Mouse (Mus musculus): ENCODE results near the gene Chd2. TPM values are rescaled to one million over a fixed set of nuclear protein-coding genes. Genes with fewer than 3 reads are reported as not detected.

Chd2 gene
- polyA plus RNA-seq, 1 experiment from 2014 or later = 44.7 TPM

DNA sequence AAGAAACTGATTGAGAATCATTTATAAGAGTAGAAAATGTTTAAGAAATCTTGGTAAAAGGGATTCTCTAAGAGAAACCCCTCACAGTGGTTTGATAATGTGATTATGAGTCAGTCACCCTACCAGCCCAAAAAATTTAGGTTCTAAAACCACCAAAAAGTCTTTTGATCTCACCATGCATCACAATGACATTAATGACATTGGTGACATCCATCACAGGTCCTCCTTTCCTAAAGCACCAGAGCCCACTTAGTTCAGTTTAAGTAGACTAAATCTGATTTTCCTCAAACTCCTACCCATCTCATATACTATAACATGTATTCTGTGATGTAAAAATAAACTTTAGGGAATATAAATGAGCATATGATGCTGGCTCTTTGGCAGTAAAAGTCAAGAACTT is 9.7 kb upstream of the Chd2 start:
- Histone ChIP-seq H3K4me1 (ENCODE audit: control insufficient read depth, insufficient read depth, low read length) (peaks cover 3% of the 10 kb centered on the region; the same call in 1 of the 2 replicates), H3K9me3 (ENCODE audit: control insufficient read depth, low read length) (no peaks in the 10 kb centered on the region), H3K4me2 (ENCODE audit: low read depth) (no peak overlapping the region), H3K4me3 (ENCODE audit: low read depth, low read length) (no peak overlapping the region), H3K36me3 (ENCODE audit: control insufficient read depth, insufficient read depth, low read length) (peaks cover 8% of the 10 kb centered on the region), H3K27me3 (ENCODE audit: control insufficient read depth, insufficient read depth, low read length) (no peaks in the 10 kb centered on the region), H3K9ac (ENCODE audit: low read length) (no peak overlapping the region), H3K27ac (ENCODE audit: low read depth, low read length) (no peak overlapping the region)
- DNase-seq (ENCODE audit: low spot score) = no peak
- no peak for ATAC-seq (ENCODE audit: insufficient read depth, low FRiP score, low TSS enrichment)

DNA sequence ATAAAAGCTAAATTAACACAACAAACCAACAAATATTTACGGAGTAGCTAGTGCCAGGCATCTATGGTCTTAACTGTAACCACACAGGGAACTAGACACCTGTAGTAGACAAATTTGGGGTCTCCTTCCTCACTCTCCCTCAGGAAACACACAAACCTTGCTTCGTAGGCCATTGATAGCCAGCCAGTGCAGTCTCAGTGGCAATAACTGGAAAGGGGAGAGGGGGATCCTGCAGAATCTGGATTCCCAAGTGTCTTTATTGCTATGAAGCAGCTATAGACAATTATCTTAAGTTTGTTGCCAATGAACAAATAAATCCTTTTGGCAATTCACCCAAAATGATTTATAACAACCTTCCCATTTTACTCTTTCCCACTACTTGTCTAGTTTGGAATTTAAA is 6.4 kb upstream of the Chd2 start:
- ATAC-seq (ENCODE audit: insufficient read depth, low FRiP score, low TSS enrichment) = no peak
- peaks cover 8% of the 10 kb centered on the region for H3K36me3 ChIP-seq (ENCODE audit: control insufficient read depth, insufficient read depth, low read length)
- H3K4me1 ChIP-seq (ENCODE audit: control insufficient read depth, insufficient read depth, low read length) = peaks cover 3% of the 10 kb centered on the region; the same call in 1 of the 2 replicates

DNA sequence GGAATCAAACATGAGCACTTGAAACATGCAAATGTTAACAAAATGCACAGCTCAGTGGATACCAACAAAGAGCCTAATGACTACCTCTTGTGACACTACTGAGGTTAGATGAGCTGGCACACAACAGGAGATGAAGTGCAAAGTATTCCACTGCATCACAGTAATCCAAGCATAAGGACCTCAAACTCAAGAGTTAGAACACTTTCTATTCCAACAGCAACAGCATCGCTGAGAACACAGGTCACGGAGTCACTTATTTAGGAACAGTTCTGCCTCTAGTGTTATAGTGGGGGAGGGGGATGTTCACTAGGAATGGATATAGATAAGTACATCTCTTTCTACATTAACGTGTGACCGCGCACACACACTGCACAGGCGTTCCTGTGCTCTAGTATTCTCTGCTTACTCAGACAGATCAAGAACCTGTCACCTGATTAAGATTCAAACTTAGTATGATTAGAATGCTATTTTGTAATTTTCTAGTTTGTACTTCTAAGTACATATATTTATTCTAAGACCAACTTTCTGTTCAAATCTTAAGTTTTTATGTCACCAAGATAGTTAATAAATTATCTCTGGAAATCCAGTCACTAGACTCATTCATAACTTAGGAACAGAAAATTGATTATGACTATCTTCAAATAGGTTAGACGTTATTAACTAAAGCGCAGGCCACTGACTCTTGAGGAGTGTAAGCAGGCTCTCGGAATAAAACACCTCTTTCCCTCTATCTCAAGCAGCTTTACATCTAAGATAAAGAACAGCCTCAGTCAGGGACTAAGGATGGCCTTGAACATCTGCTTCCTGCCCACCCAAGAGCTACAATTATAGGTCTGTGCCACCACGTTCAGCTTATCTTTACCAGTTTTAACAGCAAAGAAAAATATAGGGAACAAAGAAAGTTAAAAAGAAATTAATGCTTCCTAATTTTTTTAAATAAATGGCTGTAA is 5.2 kb upstream of the Chd2 start:
- no peak for ATAC-seq (ENCODE audit: insufficient read depth, low FRiP score, low TSS enrichment)
- Histone ChIP-seq H3K4me1 (ENCODE audit: control insufficient read depth, insufficient read depth, low read length) (peaks cover 3% of the 10 kb centered on the region; the same call in 1 of the 2 replicates), H3K4me2 (ENCODE audit: low read depth) (no peak overlapping the region), H3K4me3 (ENCODE audit: low read depth, low read length) (no peak overlapping the region), H3K36me3 (ENCODE audit: control insufficient read depth, insufficient read depth, low read length) (peaks cover 8% of the 10 kb centered on the region), H3K27ac (ENCODE audit: low read depth, low read length) (no peak overlapping the region), H3K27me3 (ENCODE audit: control insufficient read depth, insufficient read depth, low read length) (no peaks in the 10 kb centered on the region), H3K9me3 (ENCODE audit: control insufficient read depth, low read length) (no peaks in the 10 kb centered on the region), H3K9ac (ENCODE audit: low read length) (no peak overlapping the region)
- DNase-seq (ENCODE audit: low spot score) = no peak
- 92% methylated on average over 10 of the region's 10 CpGs for WGBS

More for the DNA sequence above, 6.4 kb upstream of the Chd2 start:
- no peaks in the 10 kb centered on the region for H3K9me3 ChIP-seq (ENCODE audit: control insufficient read depth, low read length)
- no peak overlapping the region for H3K27ac ChIP-seq (ENCODE audit: low read depth, low read length)
- no peaks in the 10 kb centered on the region for H3K27me3 ChIP-seq (ENCODE audit: control insufficient read depth, insufficient read depth, low read length)
- no peak overlapping the region for H3K9ac ChIP-seq (ENCODE audit: low read length)
- no peak for DNase-seq (ENCODE audit: low spot score)
- no peak overlapping the region for H3K4me2 ChIP-seq (ENCODE audit: low read depth)
- WGBS = 85% methylated on average over 2 of the region's 2 CpGs
- no peak overlapping the region for H3K4me3 ChIP-seq (ENCODE audit: low read depth, low read length)

DNA sequence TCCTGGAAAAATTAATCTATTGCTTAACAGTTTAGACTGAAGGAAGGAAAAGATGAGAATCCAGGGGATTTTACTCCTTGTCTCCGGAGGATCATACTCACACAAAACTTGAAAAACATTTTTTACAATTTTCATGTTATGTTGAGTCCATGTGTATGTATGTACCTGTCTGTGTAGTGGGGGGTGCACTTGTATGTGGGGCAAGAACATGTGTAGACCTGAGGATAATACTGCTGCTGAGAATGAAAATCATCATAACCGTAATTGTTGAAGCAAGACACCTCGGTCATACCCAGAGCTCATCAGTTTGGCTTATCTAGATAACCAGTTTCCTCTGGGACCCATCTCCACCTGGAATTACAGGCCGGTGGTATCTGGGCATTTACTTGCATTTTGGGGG is 3.4 kb upstream of the Chd2 start:
- H3K27ac ChIP-seq (ENCODE audit: low read depth, low read length) = no peak overlapping the region
- peaks cover 3% of the 10 kb centered on the region; the same call in 1 of the 2 replicates for H3K4me1 ChIP-seq (ENCODE audit: control insufficient read depth, insufficient read depth, low read length)
- H3K4me3 ChIP-seq (ENCODE audit: low read depth, low read length) = no peak overlapping the region
- H3K9ac ChIP-seq (ENCODE audit: low read length) = no peak overlapping the region
- H3K9me3 ChIP-seq (ENCODE audit: control insufficient read depth, low read length) = no peaks in the 10 kb centered on the region
- ATAC-seq (ENCODE audit: insufficient read depth, low FRiP score, low TSS enrichment) (no peak), DNase-seq (ENCODE audit: low spot score) (no peak)
- H3K27me3 ChIP-seq (ENCODE audit: control insufficient read depth, insufficient read depth, low read length) = no peaks in the 10 kb centered on the region
- WGBS = 93% methylated on average over 4 of the region's 4 CpGs
- H3K36me3 ChIP-seq (ENCODE audit: control insufficient read depth, insufficient read depth, low read length) = peaks cover 8% of the 10 kb centered on the region
- H3K4me2 ChIP-seq (ENCODE audit: low read depth) = no peak overlapping the region

DNA sequence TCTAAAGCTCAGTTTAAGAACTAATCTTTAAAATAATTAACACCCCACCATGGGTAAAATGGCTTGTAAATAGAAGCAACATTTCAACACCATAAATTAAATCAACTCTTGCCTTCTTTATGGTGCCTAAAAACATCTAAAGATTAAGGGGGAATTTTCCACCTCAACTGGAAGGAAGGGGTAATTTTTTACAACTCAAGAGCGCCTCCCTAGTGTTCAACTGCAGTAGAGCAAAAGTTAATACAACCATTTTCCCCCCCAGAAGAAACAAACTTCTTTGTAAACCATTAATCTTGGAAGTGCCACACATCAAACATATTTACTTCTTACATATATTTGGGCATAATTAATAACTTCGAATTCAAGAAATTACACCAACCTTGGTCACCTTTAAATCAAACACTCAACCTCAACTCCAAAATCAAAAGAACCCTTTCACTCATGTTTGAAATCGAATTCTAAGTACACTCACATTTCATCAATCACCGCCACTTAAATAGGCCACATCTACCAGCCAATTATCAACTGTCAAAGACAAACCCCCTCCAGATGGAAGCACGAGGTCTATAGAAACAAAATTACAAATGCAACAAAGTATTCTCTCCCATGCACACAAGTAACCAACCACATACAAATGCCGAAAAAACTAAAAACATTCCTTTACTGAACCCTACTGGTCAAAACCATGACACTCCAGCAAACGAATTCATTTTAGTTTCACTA is 662 bp upstream of the Chd2 start:
- Histone ChIP-seq H3K4me3 (ENCODE audit: low read depth, low read length) (peak overlapping the region; percentile 80; the same call in 1 of the 2 replicates), H3K27ac (ENCODE audit: low read depth, low read length) (no peak overlapping the region), H3K27me3 (ENCODE audit: control insufficient read depth, insufficient read depth, low read length) (no peaks in the 10 kb centered on the region), H3K4me2 (ENCODE audit: low read depth) (no peak overlapping the region), H3K9me3 (ENCODE audit: control insufficient read depth, low read length) (no peaks in the 10 kb centered on the region), H3K4me1 (ENCODE audit: control insufficient read depth, insufficient read depth, low read length) (peaks cover 2% of the 10 kb centered on the region; the same call in 1 of the 2 replicates), H3K9ac (ENCODE audit: low read length) (no peak overlapping the region), H3K36me3 (ENCODE audit: control insufficient read depth, insufficient read depth, low read length) (no peaks in the 10 kb centered on the region)
- DNase-seq (ENCODE audit: low spot score) = no peak
- 80% methylated on average over 7 of the region's 7 CpGs for WGBS
- ATAC-seq (ENCODE audit: insufficient read depth, low FRiP score, low TSS enrichment) = no peak

DNA sequence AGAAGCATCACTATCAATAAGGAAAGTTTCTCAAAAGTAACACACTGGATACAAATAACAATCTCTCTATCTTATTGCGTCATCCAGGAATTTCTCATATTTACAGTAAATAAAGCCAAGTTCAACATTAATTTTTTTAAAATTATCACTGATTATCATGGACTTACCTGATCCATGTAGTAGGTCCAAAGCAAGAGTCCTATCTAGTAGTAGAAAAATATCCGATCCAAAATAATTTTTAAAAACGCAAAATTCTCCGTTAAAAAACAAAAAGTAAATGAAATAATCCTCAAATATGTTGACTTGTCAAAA is 595 bp downstream of the Chd2 start:
- peak overlapping the region; percentile 99 for H3K27ac ChIP-seq (ENCODE audit: low read depth, low read length)
- H3K9me3 ChIP-seq (ENCODE audit: control insufficient read depth, low read length) = no peaks in the 10 kb centered on the region
- no peak for ATAC-seq (ENCODE audit: insufficient read depth, low FRiP score, low TSS enrichment)
- no peaks in the 10 kb centered on the region for H3K36me3 ChIP-seq (ENCODE audit: control insufficient read depth, insufficient read depth, low read length)
- H3K4me1 ChIP-seq (ENCODE audit: control insufficient read depth, insufficient read depth, low read length) = peaks cover 7% of the 10 kb centered on the region; the same call in 1 of the 2 replicates
- no peaks in the 10 kb centered on the region for H3K27me3 ChIP-seq (ENCODE audit: control insufficient read depth, insufficient read depth, low read length)
- peak overlapping the region; percentile 70 for H3K4me2 ChIP-seq (ENCODE audit: low read depth)
- no peak for DNase-seq (ENCODE audit: low spot score)
- H3K9ac ChIP-seq (ENCODE audit: low read length) = peak overlapping the region; percentile 95
- peak overlapping the region; percentile 80 for H3K4me3 ChIP-seq (ENCODE audit: low read depth, low read length)
- 1% methylated on average over 4 of the region's 4 CpGs for WGBS

DNA sequence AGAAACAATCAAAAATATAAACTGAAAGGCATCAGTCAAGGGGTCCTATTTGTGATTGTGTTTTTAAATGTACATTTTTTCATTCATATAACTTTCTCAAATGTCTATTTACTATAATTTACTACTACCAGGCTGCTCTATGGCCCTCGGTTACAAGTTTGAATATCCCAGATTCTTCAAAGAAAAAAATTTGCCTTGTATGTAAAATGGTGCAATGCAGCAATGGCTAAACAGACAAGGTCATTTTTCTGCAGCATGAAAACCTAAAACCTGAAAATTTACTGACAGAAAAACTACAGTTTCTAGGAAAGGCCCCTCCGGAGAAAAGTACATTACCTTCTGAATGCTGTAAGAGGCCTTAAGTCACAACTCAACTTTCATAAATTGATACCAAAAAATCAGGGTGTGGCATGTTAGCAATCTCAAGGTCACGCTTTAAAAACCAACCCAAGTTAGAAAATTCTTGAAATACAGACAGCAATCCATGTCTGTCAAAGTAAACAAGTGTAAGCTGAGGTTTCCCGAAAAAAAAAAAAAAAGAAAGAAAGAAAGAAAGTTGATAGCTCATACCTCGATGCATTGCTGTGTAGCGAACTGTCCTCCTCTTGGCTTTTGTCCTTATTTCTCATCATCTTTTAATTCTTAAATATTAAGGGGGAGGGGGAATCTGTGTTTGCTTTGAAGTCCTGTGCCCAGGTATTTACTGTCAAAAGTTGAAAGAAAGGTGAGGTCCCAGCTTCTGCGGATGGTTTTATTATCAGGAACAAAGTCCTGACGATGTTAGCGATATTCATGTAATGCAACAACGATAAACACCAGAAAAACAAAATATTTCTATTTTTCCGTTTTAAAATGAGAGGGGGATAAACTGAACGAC is 1.2 kb downstream of the Chd2 start:
- Histone ChIP-seq H3K9ac (ENCODE audit: low read length) (peak overlapping the region; percentile 78), H3K4me2 (ENCODE audit: low read depth) (peak overlapping the region; percentile 70), H3K4me3 (ENCODE audit: low read depth, low read length) (peak overlapping the region; percentile 80), H3K9me3 (ENCODE audit: control insufficient read depth, low read length) (no peaks in the 10 kb centered on the region), H3K27ac (ENCODE audit: low read depth, low read length) (0 out of 2 replicates have a peak overlapping the region, but pooled peaks have one; percentile 27), H3K4me1 (ENCODE audit: control insufficient read depth, insufficient read depth, low read length) (peaks cover 7% of the 10 kb centered on the region; the same call in 1 of the 2 replicates), H3K27me3 (ENCODE audit: control insufficient read depth, insufficient read depth, low read length) (no peaks in the 10 kb centered on the region), H3K36me3 (ENCODE audit: control insufficient read depth, insufficient read depth, low read length) (no peaks in the 10 kb centered on the region)
- no peak for ATAC-seq (ENCODE audit: insufficient read depth, low FRiP score, low TSS enrichment)
- 3% methylated on average over 12 of the region's 12 CpGs for WGBS
- no peak for DNase-seq (ENCODE audit: low spot score)

DNA sequence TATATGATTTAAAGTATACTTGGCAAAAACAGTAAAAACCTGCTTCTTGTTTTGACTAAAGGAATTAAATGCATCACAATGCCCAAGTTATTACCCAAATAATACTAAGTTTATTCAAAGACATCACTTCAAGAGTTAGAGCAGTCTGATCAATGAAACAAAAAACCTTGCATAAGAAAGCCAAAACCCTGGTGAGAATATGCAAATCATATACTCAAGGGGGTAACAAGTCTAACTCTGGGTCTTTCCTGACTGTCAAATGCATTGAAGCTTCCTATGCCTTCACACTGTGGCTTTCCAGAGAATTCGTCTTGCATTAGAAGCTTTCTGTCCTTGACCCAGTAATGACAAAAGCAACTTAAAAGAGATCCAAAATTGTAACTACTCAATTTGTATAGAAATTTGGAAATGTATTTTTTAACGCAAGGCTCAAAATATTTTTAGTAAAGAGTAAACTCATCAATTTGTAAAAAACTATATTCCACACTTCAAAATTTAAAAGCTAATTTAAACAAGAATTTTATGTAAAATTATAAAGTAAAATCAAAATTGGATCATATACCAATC is 2.4 kb downstream of the Chd2 start:
- Histone ChIP-seq H3K4me2 (ENCODE audit: low read depth) (peak overlapping the region; percentile 70), H3K4me1 (ENCODE audit: control insufficient read depth, insufficient read depth, low read length) (peaks cover 8% of the 10 kb centered on the region; the same call in 1 of the 2 replicates), H3K27ac (ENCODE audit: low read depth, low read length) (no peak overlapping the region), H3K4me3 (ENCODE audit: low read depth, low read length) (peak overlapping the region; percentile 32), H3K9me3 (ENCODE audit: control insufficient read depth, low read length) (no peaks in the 10 kb centered on the region), H3K9ac (ENCODE audit: low read length) (peak overlapping the region; percentile 9; the same call in 1 of the 2 replicates), H3K27me3 (ENCODE audit: control insufficient read depth, insufficient read depth, low read length) (no peaks in the 10 kb centered on the region), H3K36me3 (ENCODE audit: control insufficient read depth, insufficient read depth, low read length) (no peaks in the 10 kb centered on the region)
- WGBS = 34% methylated on average over 2 of the region's 2 CpGs
- DNase-seq (ENCODE audit: low spot score) (no peak), ATAC-seq (ENCODE audit: insufficient read depth, low FRiP score, low TSS enrichment) (no peak)

Measured in neural tube, embryonic 11.5 days (tissue).